Comparison of ENCODE assay signal across 24 mouse cellular contexts in the genomic region with DNA sequence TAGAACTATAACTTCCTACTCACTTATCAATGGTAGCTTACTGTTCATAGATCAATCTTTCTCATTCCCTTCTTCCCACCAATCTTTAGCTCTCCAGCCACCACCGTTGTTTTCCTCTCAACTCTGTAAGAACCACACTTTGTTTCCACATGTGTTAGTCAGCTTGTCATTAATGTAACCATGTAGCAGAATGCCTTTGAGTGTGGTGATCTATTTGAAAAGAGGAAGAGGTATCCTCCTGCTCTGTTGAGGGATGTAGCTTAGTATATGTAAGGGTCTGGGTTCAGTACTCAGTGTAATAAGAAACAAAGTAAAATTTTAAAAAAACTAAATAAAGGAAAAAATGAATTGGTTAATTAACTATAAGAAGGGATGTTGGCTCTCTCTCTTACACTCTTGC.
"Had no signal": no experiment of that assay in that cellular context is flagged by ENCODE, and none has a peak within 500 bp of the region (broad histone marks: within the 10 kb centered on the region; RNA-seq: fewer than 3 reads in every experiment).

No protein-coding gene starts in this region.

- DNase-seq: gastrocnemius, adult 2 months; gastrocnemius, postnatal 10 days; gastrocnemius, postnatal 25 days; heart, adult 2 months; heart, postnatal 10 days; heart, postnatal 4 days; kidney, adult 11 months; kidney, adult 2 months; kidney, adult 9 months; kidney, postnatal 14 days; kidney, postnatal 36 days; layer of hippocampus, adult 9-11 months; layer of hippocampus, postnatal 36 days; left cerebral cortex, postnatal 4 days had no signal

- H3K27ac ChIP-seq: gastrocnemius, adult 2 months; heart, adult 2 months; hindbrain, embryonic 13.5 days; hindbrain, embryonic 15.5 days; hindbrain, postnatal 0 days; kidney, embryonic 15.5 days; kidney, postnatal 0 days; limb, embryonic 13.5 days; limb, embryonic 15.5 days; liver, embryonic 12.5 days had no signal

- H3K4me3 ChIP-seq: gastrocnemius, adult 2 months; heart, adult 2 months; heart, embryonic 12.5 days; hindbrain, embryonic 13.5 days; hindbrain, embryonic 15.5 days; kidney, embryonic 15.5 days; limb, embryonic 13.5 days; limb, embryonic 15.5 days; liver, embryonic 12.5 days had no signal

- H3K4me1 ChIP-seq: hindbrain, embryonic 13.5 days; hindbrain, embryonic 15.5 days; kidney, embryonic 15.5 days; limb, embryonic 15.5 days had no signal

- H3K36me3 ChIP-seq: heart, embryonic 12.5 days; hindbrain, embryonic 13.5 days; hindbrain, embryonic 15.5 days; kidney, embryonic 15.5 days; limb, embryonic 13.5 days; limb, embryonic 15.5 days; liver, embryonic 12.5 days had no signal

- H3K9me3 ChIP-seq: heart, embryonic 12.5 days; hindbrain, embryonic 13.5 days; hindbrain, embryonic 15.5 days; kidney, embryonic 15.5 days; limb, embryonic 13.5 days; limb, embryonic 15.5 days; liver, embryonic 12.5 days had no signal

- H3K27me3 ChIP-seq: heart, embryonic 12.5 days; hindbrain, embryonic 13.5 days; hindbrain, embryonic 15.5 days; kidney, embryonic 15.5 days; limb, embryonic 13.5 days; limb, embryonic 15.5 days; liver, embryonic 12.5 days had no signal

- ATAC-seq: hindbrain, postnatal 0 days; intestine, embryonic 16.5 days; liver, embryonic 12.5 days had no signal
